Mouse (Mus musculus) kidney, embryonic 14.5 days (tissue): Measurements from ENCODE around the gene Serping1. TPM values are rescaled to one million over a fixed set of nuclear protein-coding genes. Genes with fewer than 3 reads are reported as not detected.
"Not testable (repeated sequence)": the region's sequence is repeated elsewhere in the genome, so short reads cannot be mapped to it uniquely, and the experiment has no call there.

Experiments
- ATAC-seq: fragments of 200-750 bp; cut with Nextera tagmentation; 2 replicates; pipeline ENCODE4 v1.8.0; 2017; ENCODE audit warnings: moderate number of reproducible peaks, mild to moderate bottlenecking, moderate TSS enrichment, moderate library complexity; ENCODE audit not compliant: low FRiP score, low TSS enrichment
- H3K27ac ChIP-seq: fragments of 300-500 bp; sonication (generic); 2 replicates; pipeline ENCODE4 v1.5.1; 2014; ENCODE audit warnings: low read depth, mild to moderate bottlenecking, low read length, moderate library complexity, mixed read lengths
- H3K27me3 ChIP-seq: fragments of 300-500 bp; sonication (generic); 2 replicates; pipeline ENCODE4 v1.6.1; 2014; ENCODE audit warnings: mild to moderate bottlenecking, low read length; ENCODE audit not compliant: control insufficient read depth, insufficient read depth
- H3K36me3 ChIP-seq: fragments of 300-500 bp; sonication (generic); 2 replicates; pipeline ENCODE4 v1.6.1; 2014; ENCODE audit warnings: low read length, mixed read lengths; ENCODE audit not compliant: control insufficient read depth, insufficient read depth
- H3K4me1 ChIP-seq: fragments of 300-500 bp; sonication (generic); 2 replicates; pipeline ENCODE4 v1.6.1; 2014; ENCODE audit warnings: low read length, mixed read lengths; ENCODE audit not compliant: control insufficient read depth, insufficient read depth
- H3K4me2 ChIP-seq: fragments of 300-500 bp; sonication (generic); replicated peaks from 2 replicates; pipeline ENCODE4 v1.6.1; 2014; ENCODE audit warnings: low read depth, mild to moderate bottlenecking, low read length
- H3K4me3 ChIP-seq: fragments of 300-500 bp; sonication (generic); 2 replicates; pipeline ENCODE4 v1.5.1; 2014; ENCODE audit warnings: mild to moderate bottlenecking, low read length
- H3K9ac ChIP-seq: fragments of 300-500 bp; sonication (generic); 2 replicates; pipeline ENCODE4 v1.6.1; 2014; ENCODE audit warnings: low read depth, mild to moderate bottlenecking, low read length, moderate library complexity
- H3K9me3 ChIP-seq: fragments of 300-500 bp; sonication (generic); 2 replicates; pipeline ENCODE4 v1.6.1; 2016; ENCODE audit warnings: low read length; ENCODE audit not compliant: control insufficient read depth
- WGBS: fragments of 180-500 bp; shearing (Covaris S2); extraction: QIAGEN DNeasy Blood & Tissue Kit; methylation state at CpG from one replicate; pipeline ENCODE4 v1.1.7; 2014; 5-methylcytosine and 5-hydroxymethylcytosine counted together
- polyA plus RNA-seq: library from polyadenylated mRNA; unstranded; fragments of >200 nt; fragmentation: Nextera tagmentation; extraction: Ambion mirVana; gene quantifications from 2 replicates; pipeline ENCODE4 v1.2.1, GENCODE M21; 2014

Gene Serping1
- polyA plus RNA-seq, 1 experiment from 2014 or later, result 81.7 TPM

- Histone ChIP-seq H3K4me2 (no peak overlapping the region), H3K36me3 (no peaks in the 10 kb centered on the region), H3K9ac (no peak overlapping the region), H3K27me3 (no peaks in the 10 kb centered on the region), H3K27ac (no peak overlapping the region), H3K4me3 (no peak overlapping the region), H3K9me3 (no peaks in the 10 kb centered on the region), H3K4me1 (peaks cover 28% of the 10 kb centered on the region)
- 79% methylated on average over 3 of the region's 3 CpGs for WGBS
- ATAC-seq, result no peak
These were observed 44.0 kb downstream of the Serping1 start for GRCm38 (mm10) chr2:84731206-84731605.

- not testable (repeated sequence) for H3K9me3 ChIP-seq, H3K27ac ChIP-seq, H3K4me1 ChIP-seq, H3K9ac ChIP-seq, H3K4me2 ChIP-seq, H3K27me3 ChIP-seq, ATAC-seq, H3K4me3 ChIP-seq
- H3K36me3 ChIP-seq, result peaks cover 22% of the 10 kb centered on the region
- 81% methylated on average over 5 of the region's 5 CpGs for WGBS
These were observed 47.1 kb downstream of the Serping1 start for GRCm38 (mm10) chr2:84728191-84728590.

GRCm38 (mm10) chr2:84727172-84727858 is 47.9 kb downstream of the Serping1 start, which contains the start of gene Clp1:
TSS of gene Clp1 (minus strand) at chr2:84727350.
- Histone ChIP-seq H3K9me3 (no peaks in the 10 kb centered on the region), H3K27me3 (no peaks in the 10 kb centered on the region), H3K4me2 (peak within 1 kb of the TSS; percentile 72), H3K36me3 (peaks cover 25% of the 10 kb centered on the region), H3K4me3 (peak within 1 kb of the TSS; percentile 46), H3K4me1 (peaks cover 7% of the 10 kb centered on the region), H3K27ac (peak within 1 kb of the TSS; percentile 88), H3K9ac (peak within 1 kb of the TSS; percentile 62)
- under 1% methylated on average over 39 of the region's 39 CpGs for WGBS
- peak; percentile 96 for ATAC-seq

GRCm38 (mm10) chr2:84726716-84727115 is 48.5 kb downstream of the Serping1 start:
- Histone ChIP-seq H3K27ac (no peak overlapping the region), H3K9ac (peak overlapping the region; percentile 40), H3K4me3 (peak overlapping the region; percentile 46), H3K4me2 (peak overlapping the region; percentile 72), H3K9me3 (no peaks in the 10 kb centered on the region), H3K27me3 (no peaks in the 10 kb centered on the region), H3K36me3 (peaks cover 25% of the 10 kb centered on the region), H3K4me1 (peaks cover 7% of the 10 kb centered on the region)
- ATAC-seq, result peak; percentile 1; the same call in 1 of the 2 replicates
- under 1% methylated on average over 9 of the region's 9 CpGs for WGBS

GRCm38 (mm10) chr2:84725770-84726169 is 49.5 kb downstream of the Serping1 start:
- 92% methylated on average over 10 of the region's 10 CpGs for WGBS
- peaks cover 25% of the 10 kb centered on the region for H3K36me3 ChIP-seq
- H3K9me3 ChIP-seq, result no peaks in the 10 kb centered on the region
- peaks cover 7% of the 10 kb centered on the region for H3K4me1 ChIP-seq
- H3K27ac ChIP-seq, result no peak overlapping the region
- H3K27me3 ChIP-seq, result no peaks in the 10 kb centered on the region
- ATAC-seq, result no peak
- H3K4me3 ChIP-seq, result no peak overlapping the region
- no peak overlapping the region; the same call in 1 of the 2 replicates for H3K4me2 ChIP-seq
- H3K9ac ChIP-seq, result no peak overlapping the region

GRCm38 (mm10) chr2:84723856-84724255 is 51.4 kb downstream of the Serping1 start:
- peaks cover 25% of the 10 kb centered on the region for H3K36me3 ChIP-seq
- no peak overlapping the region for H3K4me2 ChIP-seq
- H3K27me3 ChIP-seq, result no peaks in the 10 kb centered on the region
- no peak overlapping the region for H3K27ac ChIP-seq
- WGBS, result 96% methylated on average over 14 of the region's 14 CpGs
- H3K9ac ChIP-seq, result no peak overlapping the region
- H3K4me3 ChIP-seq, result no peak overlapping the region
- no peaks in the 10 kb centered on the region for H3K9me3 ChIP-seq
- ATAC-seq, result no peak
- peaks cover 7% of the 10 kb centered on the region for H3K4me1 ChIP-seq

- H3K9ac ChIP-seq, result no peak overlapping the region
- H3K4me1 ChIP-seq, result peaks cover 2% of the 10 kb centered on the region
- ATAC-seq, result no peak
- no peak overlapping the region for H3K27ac ChIP-seq
- no peaks in the 10 kb centered on the region for H3K27me3 ChIP-seq
- no peak overlapping the region for H3K4me3 ChIP-seq
- 83% methylated on average over 3 of the region's 3 CpGs for WGBS
- no peak overlapping the region for H3K4me2 ChIP-seq
- no peaks in the 10 kb centered on the region for H3K9me3 ChIP-seq
- H3K36me3 ChIP-seq, result peaks cover 25% of the 10 kb centered on the region
These were observed 54.1 kb downstream of the Serping1 start for GRCm38 (mm10) chr2:84721182-84721581.

GRCm38 (mm10) chr2:84720718-84721117 is 54.5 kb downstream of the Serping1 start:
- H3K27ac ChIP-seq, result no peak overlapping the region
- H3K9me3 ChIP-seq, result no peaks in the 10 kb centered on the region
- no peak overlapping the region for H3K9ac ChIP-seq
- no peak for ATAC-seq
- no peak overlapping the region for H3K4me2 ChIP-seq
- H3K36me3 ChIP-seq, result peaks cover 25% of the 10 kb centered on the region
- no peaks in the 10 kb centered on the region for H3K27me3 ChIP-seq
- no peak overlapping the region for H3K4me3 ChIP-seq
- H3K4me1 ChIP-seq, result no peaks in the 10 kb centered on the region
- 95% methylated on average over 2 of the region's 2 CpGs for WGBS

GRCm38 (mm10) chr2:84717357-84717756 is 57.9 kb downstream of the Serping1 start:
- ATAC-seq, result no peak
- 92% methylated on average over 4 of the region's 4 CpGs for WGBS
- H3K36me3 ChIP-seq, result no peaks in the 10 kb centered on the region; the same call in 1 of the 2 replicates
- H3K27me3 ChIP-seq, result no peaks in the 10 kb centered on the region
- no peak overlapping the region for H3K9ac ChIP-seq
- H3K4me1 ChIP-seq, result peaks cover 4% of the 10 kb centered on the region; the same call in 1 of the 2 replicates
- no peaks in the 10 kb centered on the region for H3K9me3 ChIP-seq
- H3K4me2 ChIP-seq, result no peak overlapping the region
- H3K4me3 ChIP-seq, result no peak overlapping the region
- no peak overlapping the region for H3K27ac ChIP-seq
